In the genomic region with DNA sequence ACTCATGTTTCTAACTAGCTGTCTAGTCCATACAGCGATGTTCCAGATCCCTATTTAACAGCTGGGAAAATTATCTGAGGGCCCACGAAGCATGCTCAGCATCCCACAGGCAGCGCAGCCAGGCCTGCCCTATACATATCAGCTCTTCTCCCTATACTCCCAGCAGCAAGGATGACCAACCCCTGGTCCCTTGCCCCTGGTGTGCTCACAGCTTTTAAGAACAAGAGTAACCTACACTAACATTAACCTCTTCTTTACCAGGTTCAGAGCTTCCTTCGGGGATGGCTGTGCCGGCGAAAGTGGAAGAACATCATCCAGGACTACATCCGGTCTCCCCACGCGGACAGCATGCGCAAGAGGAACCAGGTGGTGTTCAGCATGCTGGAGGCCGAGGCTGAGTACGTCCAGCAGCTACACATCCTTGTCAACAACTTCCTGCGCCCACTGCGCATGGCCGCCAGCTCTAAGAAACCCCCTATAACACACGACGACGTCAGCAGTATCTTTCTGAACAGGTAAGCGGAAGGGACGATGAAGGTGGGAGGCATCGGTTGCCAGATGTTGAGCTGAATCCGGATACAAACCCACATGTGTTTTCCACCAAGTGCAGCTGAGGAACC, we compare ENCODE assay signal across 30 mouse cellular contexts. TPM values are rescaled to one million over a fixed set of nuclear protein-coding genes. Genes with fewer than 3 reads are reported as not detected.
DNase-seq lines count a peak whose midpoint lies in the region; ATAC-seq and TF ChIP-seq lines count a peak whose summit lies in the region.
"Had no signal": no experiment of that assay in that cellular context is flagged by ENCODE, and none has a peak within 500 bp of the region (broad histone marks: within the 10 kb centered on the region; RNA-seq: fewer than 3 reads in every experiment).

No protein-coding gene starts in this region.

- no peak for TF ChIP-seq EP300 in liver, postnatal 0 days (IDR thresholded peaks at IDR 0.05; ENCODE audit: low read depth)

- 93% methylated on average over 22 of the region's 22 CpGs for WGBS in forebrain, embryonic 10.5 days
- WGBS in forebrain, embryonic 12.5 days = 93% methylated on average over 22 of the region's 22 CpGs
- WGBS in intestine, embryonic 14.5 days = 86% methylated on average over 22 of the region's 22 CpGs
- WGBS in intestine, embryonic 16.5 days = 91% methylated on average over 22 of the region's 22 CpGs
- WGBS in liver, postnatal 0 days (ENCODE audit: insufficient replicate concordance) = 86% methylated on average over 22 of the region's 22 CpGs
- WGBS in liver, embryonic 12.5 days (ENCODE audit: insufficient replicate concordance) = 81% methylated on average over 22 of the region's 22 CpGs
- WGBS in limb, embryonic 11.5 days = 90% methylated on average over 22 of the region's 22 CpGs

- no peaks in the 10 kb centered on the region for H3K27me3 ChIP-seq in forebrain, embryonic 10.5 days (ENCODE audit: poor library complexity, severe bottlenecking)
- no peaks in the 10 kb centered on the region for H3K27me3 ChIP-seq in forebrain, embryonic 12.5 days
- no peaks in the 10 kb centered on the region for H3K27me3 ChIP-seq in intestine, embryonic 14.5 days (replicated peaks; ENCODE audit: control insufficient read depth, insufficient read depth, low read length)
- no peaks in the 10 kb centered on the region for H3K27me3 ChIP-seq in intestine, embryonic 16.5 days (replicated peaks; ENCODE audit: control insufficient read depth, insufficient read depth, low read length)
- H3K27me3 ChIP-seq in liver, postnatal 0 days (ENCODE audit: insufficient read depth, low read length) = no peaks in the 10 kb centered on the region
- H3K27me3 ChIP-seq in liver, embryonic 12.5 days (replicated peaks) = no peaks in the 10 kb centered on the region
- H3K27me3 ChIP-seq in limb, embryonic 11.5 days (ENCODE audit: control insufficient read depth, insufficient read depth, low read length) = no peaks in the 10 kb centered on the region
- H3K27me3 ChIP-seq: CH12.LX; embryonic facial prominence, embryonic 15.5 days; forebrain, embryonic 15.5 days; heart, embryonic 15.5 days; hindbrain, embryonic 15.5 days; limb, embryonic 15.5 days; neural tube, embryonic 12.5 days had no signal

- H3K36me3 ChIP-seq in forebrain, embryonic 10.5 days (replicated peaks) = no peaks in the 10 kb centered on the region
- no peaks in the 10 kb centered on the region for H3K36me3 ChIP-seq in forebrain, embryonic 12.5 days (replicated peaks)
- H3K36me3 ChIP-seq in intestine, embryonic 14.5 days (ENCODE audit: control insufficient read depth, insufficient read depth, low read length) = no peaks in the 10 kb centered on the region
- H3K36me3 ChIP-seq in intestine, embryonic 16.5 days (ENCODE audit: control insufficient read depth, insufficient read depth, low read length) = no peaks in the 10 kb centered on the region
- no peaks in the 10 kb centered on the region for H3K36me3 ChIP-seq in liver, postnatal 0 days (replicated peaks; ENCODE audit: insufficient read depth, low read length)
- H3K36me3 ChIP-seq in liver, embryonic 12.5 days = no peaks in the 10 kb centered on the region
- no peaks in the 10 kb centered on the region for H3K36me3 ChIP-seq in limb, embryonic 11.5 days (ENCODE audit: control insufficient read depth, insufficient read depth, low read length)
- H3K36me3 ChIP-seq: embryonic facial prominence, embryonic 15.5 days; forebrain, embryonic 15.5 days; heart, embryonic 15.5 days; hindbrain, embryonic 15.5 days; limb, embryonic 15.5 days; neural tube, embryonic 12.5 days had no signal

- ATAC-seq in forebrain, embryonic 12.5 days (ENCODE audit: low FRiP score) = no peak
- no peak for ATAC-seq in intestine, embryonic 14.5 days (replicated peaks; ENCODE audit: low FRiP score, low TSS enrichment, low read depth)
- ATAC-seq in intestine, embryonic 16.5 days = no peak
- ATAC-seq in liver, postnatal 0 days = no peak
- no peak for ATAC-seq in liver, embryonic 12.5 days
- no peak for ATAC-seq in limb, embryonic 11.5 days (ENCODE audit: insufficient number of reproducible peaks, low FRiP score, low TSS enrichment, low read depth)
- ATAC-seq: activated CD4-positive, CD25-positive, alpha-beta regulatory T cell, adult 4 months; forebrain, embryonic 15.5 days; inflammation-experienced regulatory T-cells, adult 6 months; midbrain, embryonic 16.5 days had no signal

- no peak for TF ChIP-seq CTCF in liver, postnatal 0 days (IDR thresholded peaks at IDR 0.05; ENCODE audit: low read depth)

- H3K4me2 ChIP-seq in forebrain, embryonic 12.5 days = no peak overlapping the region
- no peak overlapping the region for H3K4me2 ChIP-seq in intestine, embryonic 14.5 days (ENCODE audit: low read length)
- H3K4me2 ChIP-seq in intestine, embryonic 16.5 days (ENCODE audit: low read depth, low read length) = no peak overlapping the region
- H3K4me2 ChIP-seq in liver, postnatal 0 days (ENCODE audit: low read depth, low read length) = no peak overlapping the region
- H3K4me2 ChIP-seq in liver, embryonic 12.5 days = no peak overlapping the region
- H3K4me2 ChIP-seq in limb, embryonic 11.5 days (ENCODE audit: low read depth, severe bottlenecking) = no peak overlapping the region
- H3K4me2 ChIP-seq: embryonic facial prominence, embryonic 15.5 days; forebrain, embryonic 15.5 days; heart, embryonic 15.5 days; hindbrain, embryonic 15.5 days; limb, embryonic 15.5 days; midbrain, embryonic 11.5 days; neural tube, embryonic 12.5 days had no signal

- H3K9me3 ChIP-seq in forebrain, embryonic 10.5 days = no peaks in the 10 kb centered on the region
- no peaks in the 10 kb centered on the region for H3K9me3 ChIP-seq in forebrain, embryonic 12.5 days
- H3K9me3 ChIP-seq in intestine, embryonic 14.5 days (ENCODE audit: control insufficient read depth, low read length) = no peaks in the 10 kb centered on the region
- no peaks in the 10 kb centered on the region for H3K9me3 ChIP-seq in intestine, embryonic 16.5 days (ENCODE audit: control insufficient read depth, low read length)
- no peaks in the 10 kb centered on the region for H3K9me3 ChIP-seq in liver, postnatal 0 days (ENCODE audit: low read length)
- no peaks in the 10 kb centered on the region for H3K9me3 ChIP-seq in liver, embryonic 12.5 days (replicated peaks)
- no peaks in the 10 kb centered on the region for H3K9me3 ChIP-seq in limb, embryonic 11.5 days (ENCODE audit: control insufficient read depth, low read length)
- H3K9me3 ChIP-seq: embryonic facial prominence, embryonic 15.5 days; forebrain, embryonic 15.5 days; heart, embryonic 15.5 days; hindbrain, embryonic 15.5 days; limb, embryonic 15.5 days; neural tube, embryonic 12.5 days had no signal

- no peak overlapping the region for H3K4me3 ChIP-seq in forebrain, embryonic 10.5 days
- no peak overlapping the region for H3K4me3 ChIP-seq in forebrain, embryonic 12.5 days (replicated peaks)
- no peak overlapping the region for H3K4me3 ChIP-seq in intestine, embryonic 14.5 days (ENCODE audit: low read depth, low read length)
- H3K4me3 ChIP-seq in intestine, embryonic 16.5 days (ENCODE audit: low read length) = no peak overlapping the region
- H3K4me3 ChIP-seq in liver, postnatal 0 days (ENCODE audit: low read depth, low read length) = no peak overlapping the region
- H3K4me3 ChIP-seq in liver, embryonic 12.5 days = no peak overlapping the region
- H3K4me3 ChIP-seq in limb, embryonic 11.5 days (ENCODE audit: low read depth, low read length) = no peak overlapping the region
- H3K4me3 ChIP-seq: embryonic facial prominence, embryonic 15.5 days; forebrain, embryonic 15.5 days; gastrocnemius, adult 2 months; heart, embryonic 15.5 days; hindbrain, embryonic 15.5 days; limb, embryonic 15.5 days; neural tube, embryonic 12.5 days had no signal

- peak; percentile 7 for DNase-seq in forebrain, embryonic 10.5 days (ENCODE audit: extremely low spot score, low spot score)
- peak; percentile 34 for DNase-seq in intestine, embryonic 14.5 days (ENCODE audit: low spot score)
- DNase-seq in liver, postnatal 0 days = peak; percentile 8
- peak; percentile 19 for DNase-seq in limb, embryonic 11.5 days (ENCODE audit: low spot score)
- no peak for DNase-seq in adrenal gland, adult 8-10 months
- DNase-seq: adrenal gland, adult 2 months; cerebellum, adult 2 months; cerebellum, postnatal 14 days; gastrocnemius, adult 2 months; heart, postnatal 36 days; kidney, adult 8-10 months; kidney, postnatal 14 days; lung, postnatal 36 days; thymus, postnatal 14 days had no signal

- no peak overlapping the region for H3K9ac ChIP-seq in forebrain, embryonic 12.5 days
- H3K9ac ChIP-seq in intestine, embryonic 14.5 days (ENCODE audit: low read length) = no peak overlapping the region
- H3K9ac ChIP-seq in intestine, embryonic 16.5 days (ENCODE audit: low read depth, low read length) = no peak overlapping the region
- H3K9ac ChIP-seq in liver, postnatal 0 days (replicated peaks) = no peak overlapping the region
- H3K9ac ChIP-seq in liver, embryonic 12.5 days = no peak overlapping the region
- no peak overlapping the region for H3K9ac ChIP-seq in limb, embryonic 11.5 days (ENCODE audit: low read length)
- H3K9ac ChIP-seq: embryonic facial prominence, embryonic 15.5 days; forebrain, embryonic 15.5 days; heart, embryonic 15.5 days; hindbrain, embryonic 15.5 days; limb, embryonic 15.5 days; neural tube, embryonic 12.5 days had no signal

- H3K4me1 ChIP-seq in forebrain, embryonic 10.5 days = no peaks in the 10 kb centered on the region
- no peaks in the 10 kb centered on the region for H3K4me1 ChIP-seq in forebrain, embryonic 12.5 days
- no peaks in the 10 kb centered on the region for H3K4me1 ChIP-seq in intestine, embryonic 14.5 days (replicated peaks; ENCODE audit: control insufficient read depth, insufficient read depth, low read length)
- H3K4me1 ChIP-seq in intestine, embryonic 16.5 days (ENCODE audit: control insufficient read depth, insufficient read depth, low read length) = no peaks in the 10 kb centered on the region
- H3K4me1 ChIP-seq in liver, postnatal 0 days (ENCODE audit: insufficient read depth) = no peaks in the 10 kb centered on the region
- H3K4me1 ChIP-seq in liver, embryonic 12.5 days = no peaks in the 10 kb centered on the region
- no peaks in the 10 kb centered on the region for H3K4me1 ChIP-seq in limb, embryonic 11.5 days (ENCODE audit: control insufficient read depth, insufficient read depth, low read length)
- H3K4me1 ChIP-seq: embryonic facial prominence, embryonic 15.5 days; forebrain, embryonic 15.5 days; heart, embryonic 15.5 days; hindbrain, embryonic 15.5 days; limb, embryonic 15.5 days; neural tube, embryonic 12.5 days had no signal

- H3K27ac ChIP-seq in forebrain, embryonic 10.5 days = no peak overlapping the region
- no peak overlapping the region for H3K27ac ChIP-seq in forebrain, embryonic 12.5 days
- H3K27ac ChIP-seq in intestine, embryonic 14.5 days (ENCODE audit: low read depth) = no peak overlapping the region
- H3K27ac ChIP-seq in intestine, embryonic 16.5 days (ENCODE audit: low read length) = no peak overlapping the region
- no peak overlapping the region for H3K27ac ChIP-seq in liver, postnatal 0 days (ENCODE audit: low read depth)
- H3K27ac ChIP-seq in liver, embryonic 12.5 days = no peak overlapping the region
- H3K27ac ChIP-seq in limb, embryonic 11.5 days (replicated peaks; ENCODE audit: low read depth, low read length) = no peak overlapping the region
- H3K27ac ChIP-seq: embryonic facial prominence, embryonic 15.5 days; forebrain, embryonic 15.5 days; gastrocnemius, adult 2 months; heart, embryonic 15.5 days; hindbrain, embryonic 15.5 days; limb, embryonic 15.5 days; neural tube, embryonic 12.5 days had no signal

RNA-seq across cellular contexts. Expression of a gene that starts 44.0 kb away (rescaled TPM):
- not detected in 2 replicates for polyA plus RNA-seq in forebrain, embryonic 10.5 days (2016; fragmentation: Nextera tagmentation; extraction: Ambion mirVana)
- 0.18 and 0.24 TPM in 2 replicates for polyA plus RNA-seq in forebrain, embryonic 12.5 days (2016; fragmentation: Nextera tagmentation; extraction: Ambion mirVana)
- 0.35 TPM in 1 of 2 replicates, not detected in the other for polyA plus RNA-seq in intestine, embryonic 14.5 days (2014; fragmentation: Nextera tagmentation; extraction: Ambion mirVana)
- polyA plus RNA-seq in intestine, embryonic 16.5 days (2015; fragmentation: Nextera tagmentation; extraction: Ambion mirVana) = 0.12 and 0.20 TPM in 2 replicates
- 0.05 TPM in 1 of 2 replicates, not detected in the other for polyA plus RNA-seq in liver, postnatal 0 days (2015; fragmentation: Nextera tagmentation; extraction: Ambion mirVana)
- polyA plus RNA-seq in liver, embryonic 12.5 days (2016; fragmentation: Nextera tagmentation; extraction: Ambion mirVana) = 0.14 TPM in 1 of 2 replicates, not detected in the other
- polyA plus RNA-seq in limb, embryonic 11.5 days (2014; fragmentation: Nextera tagmentation; extraction: Ambion mirVana) = 0.08 and 0.14 TPM in 2 replicates
- 10 to 100 TPM; 26.4 to 88.9 (median 41.7) TPM for total RNA-seq in adrenal gland, adult 8-10 months (2022)
- total RNA-seq: CH12.LX; gastrocnemius, adult 2 months; heart, postnatal 36 days; megakaryocyte, adult 5-6 weeks had no signal
- polyA plus RNA-seq: activated CD4-positive, CD25-positive, alpha-beta regulatory T cell, adult 4 months; C2C12 had no signal
